ENCODE assay signal across 21 mouse cellular contexts in the genomic region with DNA sequence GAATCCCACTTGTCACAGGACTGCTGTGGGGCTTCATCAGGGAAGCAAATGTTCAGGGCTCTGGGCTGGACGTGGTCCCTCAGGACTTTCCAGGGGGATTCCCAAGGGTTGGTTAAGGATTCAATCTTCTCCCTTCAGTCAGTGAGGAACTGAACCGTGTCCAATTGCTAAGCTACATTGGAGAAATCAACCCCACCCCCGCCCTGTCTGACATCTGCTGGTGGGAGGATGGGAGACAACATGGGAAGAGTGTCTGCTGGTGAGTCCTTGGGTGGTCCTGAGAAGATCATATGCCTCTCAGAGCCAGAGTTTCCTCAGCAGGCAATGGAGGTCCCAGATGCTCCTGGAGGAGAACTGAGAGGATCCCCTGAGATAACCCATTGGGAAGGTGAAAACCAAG. TPM values are rescaled to one million over a fixed set of nuclear protein-coding genes. Genes with fewer than 3 reads are reported as not detected.
"Had no signal": no experiment of that assay in that cellular context is flagged by ENCODE, and none has a peak within 500 bp of the region (broad histone marks: within the 10 kb centered on the region; RNA-seq: fewer than 3 reads in every experiment).

No protein-coding gene starts in this region.

- ATAC-seq: intestine, embryonic 15.5 days; midbrain, embryonic 13.5 days had no signal

- DNase-seq: kidney, adult 2 months; kidney, postnatal 10 days; layer of hippocampus, adult 9-11 months; layer of hippocampus, postnatal 36 days; lung, adult 18-20 months; right cerebral cortex, postnatal 25 days; thymus, adult 18-20 months; thymus, postnatal 14 days had no signal

- H3K4me3 ChIP-seq: intestine, embryonic 15.5 days; limb, embryonic 13.5 days; midbrain, embryonic 13.5 days; neural tube, embryonic 12.5 days had no signal

- H3K4me2 ChIP-seq: intestine, embryonic 15.5 days; limb, embryonic 13.5 days; midbrain, embryonic 13.5 days; neural tube, embryonic 12.5 days had no signal

- H3K9ac ChIP-seq: intestine, embryonic 15.5 days; limb, embryonic 13.5 days; liver, embryonic 14.5 days; midbrain, embryonic 13.5 days; neural tube, embryonic 12.5 days had no signal

- H3K27ac ChIP-seq: intestine, embryonic 15.5 days; limb, embryonic 13.5 days; liver, embryonic 14.5 days; midbrain, embryonic 13.5 days; neural tube, embryonic 12.5 days had no signal

- H3K9me3 ChIP-seq: intestine, embryonic 15.5 days; midbrain, embryonic 13.5 days; neural tube, embryonic 12.5 days had no signal

- H3K36me3 ChIP-seq: intestine, embryonic 15.5 days; limb, embryonic 13.5 days; midbrain, embryonic 13.5 days; neural tube, embryonic 12.5 days had no signal

- H3K27me3 ChIP-seq: intestine, embryonic 15.5 days; limb, embryonic 13.5 days; neural tube, embryonic 12.5 days had no signal

RNA-seq across cellular contexts. Expression of gene D630003M21Rik, which starts 3.4 kb away (rescaled TPM):
- total RNA-seq: megakaryocyte-erythroid progenitor cell, adult 5-6 weeks; neutrophil, adult 5-6 weeks had no signal

RNA-seq across cellular contexts. Expression of gene Bpi, which starts 25.5 kb away (rescaled TPM):
- total RNA-seq: layer of hippocampus, postnatal 36 days; left cerebral cortex, adult 8-10 months; left cerebral cortex, postnatal 36 days; liver, adult 2 months; megakaryocyte-erythroid progenitor cell, adult 5-6 weeks; neutrophil, adult 5-6 weeks had no signal
- polyA plus RNA-seq: intestine, embryonic 15.5 days; limb, embryonic 13.5 days; liver, adult 2 months; liver, embryonic 14.5 days; lung, embryonic 16.5 days; midbrain, embryonic 13.5 days; neural tube, embryonic 12.5 days; small intestine, adult 2 months; urinary bladder, adult 2 months had no signal
